Mouse (Mus musculus) c-Kit-negative CD71-positive TER-119-positive erythroid progenitor cells, embryonic 14.5 days (primary cell): Measurements from ENCODE around the gene Slc16a2.

Experiments
- DNase-seq: peaks from one replicate; pipeline ENCODE4 v3.0.0-alpha.2; 2013; ENCODE audit warnings: low read depth, low spot score

Slc16a2 gene

GRCm38 (mm10) chrX:103821832-103822196 lies at the start of gene Slc16a2:
TSS of gene Slc16a2 (minus strand) at chrX:103821983.
- DNase-seq, result no peak

GRCm38 (mm10) chrX:103863502-103863901 lies 41.7 kb upstream of the Slc16a2 start:
- DNase-seq, result no peak

GRCm38 (mm10) chrX:103862877-103863276 lies 41.1 kb upstream of the Slc16a2 start:
- no peak for DNase-seq

GRCm38 (mm10) chrX:103845266-103845665 lies 23.5 kb upstream of the Slc16a2 start:
- DNase-seq, result no peak

GRCm38 (mm10) chrX:103828836-103829235 lies 7.1 kb upstream of the Slc16a2 start:
- DNase-seq, result no peak

DNA sequence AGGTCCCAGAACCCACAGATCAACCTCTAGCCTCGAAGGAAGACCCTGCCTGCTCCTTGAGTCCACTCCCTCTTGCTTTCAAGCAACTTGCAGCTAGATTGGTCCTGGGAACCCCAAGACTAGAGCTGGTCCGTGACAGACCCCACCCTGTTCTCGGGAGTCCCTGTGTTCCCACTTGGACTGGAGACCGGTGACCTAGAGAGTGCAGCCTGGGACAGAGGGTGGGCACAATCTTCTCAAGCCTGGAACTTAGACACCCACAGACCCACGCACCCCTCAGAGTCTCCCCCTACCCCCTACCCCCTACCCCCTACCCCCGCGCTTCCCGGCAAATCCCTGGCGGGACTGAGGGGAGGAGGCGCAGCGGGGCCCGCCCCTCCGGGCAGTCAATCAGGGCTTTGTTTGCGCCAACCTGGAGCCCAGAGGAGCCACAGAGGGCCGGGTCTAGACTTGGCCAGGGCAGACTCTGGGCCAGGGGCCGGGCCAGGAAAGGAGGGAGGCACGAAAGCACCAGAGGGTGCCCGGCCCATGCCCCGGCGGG lies 558 bp upstream of the Slc16a2 start:
- DNase-seq, result no peak

DNA sequence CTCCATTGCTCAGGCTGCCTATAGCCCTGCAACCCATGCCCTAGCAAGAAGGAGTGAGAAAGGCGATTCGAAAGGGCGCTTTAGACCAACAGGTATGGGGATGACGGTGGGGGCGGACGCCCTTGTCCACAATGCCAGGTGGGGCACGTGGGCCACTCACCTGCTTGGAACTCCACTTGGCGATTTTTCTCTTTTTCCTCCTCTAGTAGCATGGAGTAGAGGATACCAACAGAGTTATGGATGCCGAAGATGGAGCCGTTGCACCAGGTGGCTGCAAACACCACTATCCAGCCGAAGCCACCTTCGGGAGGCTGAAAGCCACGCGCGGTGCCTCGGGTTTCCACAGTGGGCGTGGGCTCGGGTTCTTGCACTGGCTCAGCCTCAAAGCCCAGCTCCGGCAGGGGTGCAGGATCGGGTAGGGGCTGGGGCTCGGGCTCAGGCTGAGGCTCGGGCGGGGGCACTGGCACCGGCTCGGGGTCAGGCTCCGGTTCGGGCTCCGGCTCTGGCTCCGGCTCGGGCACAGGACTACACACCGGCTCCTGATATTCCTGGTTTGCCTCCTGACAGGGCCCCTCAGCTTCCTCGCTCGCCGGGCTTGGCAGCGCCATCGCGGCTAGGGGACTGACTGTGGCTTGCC lies 470 bp downstream of the Slc16a2 start:
- DNase-seq, result no peak

- DNase-seq, result no peak
Measured at GRCm38 (mm10) chrX:103820307-103821194, 1.2 kb downstream of the Slc16a2 start.

DNA sequence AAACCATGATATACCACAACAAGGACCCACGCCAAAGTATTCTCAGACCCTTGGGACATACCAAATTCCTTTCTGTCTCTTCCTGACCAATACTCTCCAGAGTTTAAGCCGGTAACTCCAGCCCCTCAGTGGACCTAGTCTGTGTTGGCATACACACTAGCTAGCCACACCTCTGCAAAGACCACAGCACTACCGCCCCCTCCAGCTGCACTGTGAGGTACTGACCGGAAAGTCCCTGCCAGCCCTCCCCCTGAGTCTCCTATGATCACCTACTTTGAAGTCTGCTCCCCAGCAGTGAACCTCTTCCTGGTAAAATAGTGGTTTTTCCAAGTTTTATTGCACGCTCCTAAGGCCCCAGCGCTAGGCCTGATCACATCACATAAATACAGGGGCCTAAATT lies 2.5 kb downstream of the Slc16a2 start:
- no peak for DNase-seq

GRCm38 (mm10) chrX:103812690-103813089 lies 9.1 kb downstream of the Slc16a2 start:
- DNase-seq, result no peak

DNA sequence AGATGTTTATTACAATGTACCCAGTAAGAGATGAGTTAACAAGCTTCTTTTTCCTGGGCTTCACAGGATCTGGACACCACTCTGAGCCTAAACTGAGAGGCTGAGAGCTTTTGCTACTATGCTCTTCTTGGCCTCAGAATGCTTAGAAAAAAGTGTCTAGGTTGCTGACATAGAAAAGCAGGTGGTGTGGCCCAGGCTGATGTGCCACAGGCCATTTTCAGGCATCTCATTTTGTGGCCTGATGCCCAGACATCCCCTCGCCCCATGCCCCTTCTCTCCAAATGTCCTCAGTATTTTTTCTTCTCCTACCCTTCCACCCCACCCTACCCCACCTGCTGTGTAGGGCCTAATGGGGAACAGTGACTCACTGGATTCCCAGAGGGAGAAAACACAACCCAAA lies 11.3 kb downstream of the Slc16a2 start:
- no peak for DNase-seq

GRCm38 (mm10) chrX:103806373-103806772 lies 15.4 kb downstream of the Slc16a2 start:
- no peak for DNase-seq

- DNase-seq, result no peak
Measured at GRCm38 (mm10) chrX:103796961-103797360, 24.8 kb downstream of the Slc16a2 start.

DNA sequence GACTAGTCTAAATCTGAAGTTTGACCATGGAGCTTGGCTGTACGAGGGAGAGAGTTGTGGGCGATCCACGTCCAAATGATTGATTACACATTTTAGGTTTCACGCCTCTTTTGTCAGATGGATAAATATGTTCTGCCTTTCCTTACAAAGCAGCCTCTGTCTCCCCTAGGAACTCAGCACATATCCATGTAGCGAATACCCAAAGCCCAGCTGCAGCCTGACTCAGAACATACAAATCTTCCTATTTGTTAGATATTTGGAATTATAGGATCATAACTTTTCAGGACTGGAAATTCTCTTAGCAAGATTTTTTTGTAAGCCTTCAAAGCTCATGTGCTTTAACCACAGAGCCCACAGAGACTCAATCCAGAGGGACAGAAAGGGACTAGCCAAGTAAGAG lies 26.3 kb downstream of the Slc16a2 start:
- no peak for DNase-seq

- no peak for DNase-seq
Measured at GRCm38 (mm10) chrX:103791329-103791728, 30.5 kb downstream of the Slc16a2 start.

DNA sequence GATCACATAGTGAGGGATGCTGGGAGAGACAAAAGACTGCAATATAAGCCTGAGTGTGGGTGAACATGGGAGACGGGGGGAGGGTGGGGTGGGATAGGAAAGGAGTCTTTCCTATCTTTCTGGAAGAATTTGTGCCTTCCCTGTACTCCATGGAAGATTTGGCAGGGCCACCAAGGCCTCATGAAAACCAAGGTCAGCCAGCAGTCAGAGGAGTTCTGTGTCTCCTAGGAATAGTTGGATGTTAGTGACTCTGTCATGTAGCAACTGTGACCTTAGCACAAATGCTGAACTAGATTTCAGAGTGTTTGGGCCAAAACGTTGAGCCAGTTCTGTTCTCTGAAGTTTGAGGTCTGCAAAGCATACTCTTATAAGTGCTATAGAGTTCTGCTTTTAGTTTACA lies 36.1 kb downstream of the Slc16a2 start:
- no peak for DNase-seq

- DNase-seq, result no peak
Measured at GRCm38 (mm10) chrX:103776412-103776811, 45.4 kb downstream of the Slc16a2 start.

DNA sequence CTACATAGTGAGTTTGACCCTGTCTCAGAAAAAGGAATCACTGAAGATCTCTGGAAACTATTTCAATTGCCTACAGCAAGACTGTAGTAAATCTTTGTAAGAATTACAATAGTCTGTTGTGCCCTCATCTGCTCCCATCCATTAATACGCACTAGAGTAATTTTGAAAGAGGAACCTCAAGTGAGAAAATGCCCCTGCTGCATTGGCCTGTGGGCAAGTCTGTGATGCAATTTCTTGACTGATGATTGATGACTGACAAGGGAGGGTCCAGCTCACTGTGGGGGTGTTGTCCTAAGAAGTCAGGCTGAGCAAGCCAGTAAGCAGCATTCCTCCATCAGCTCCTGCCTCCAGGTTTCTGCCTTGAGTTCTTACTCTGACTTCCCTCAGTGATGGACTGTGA lies 75.6 kb downstream of the Slc16a2 start:
- DNase-seq, result no peak

DNA sequence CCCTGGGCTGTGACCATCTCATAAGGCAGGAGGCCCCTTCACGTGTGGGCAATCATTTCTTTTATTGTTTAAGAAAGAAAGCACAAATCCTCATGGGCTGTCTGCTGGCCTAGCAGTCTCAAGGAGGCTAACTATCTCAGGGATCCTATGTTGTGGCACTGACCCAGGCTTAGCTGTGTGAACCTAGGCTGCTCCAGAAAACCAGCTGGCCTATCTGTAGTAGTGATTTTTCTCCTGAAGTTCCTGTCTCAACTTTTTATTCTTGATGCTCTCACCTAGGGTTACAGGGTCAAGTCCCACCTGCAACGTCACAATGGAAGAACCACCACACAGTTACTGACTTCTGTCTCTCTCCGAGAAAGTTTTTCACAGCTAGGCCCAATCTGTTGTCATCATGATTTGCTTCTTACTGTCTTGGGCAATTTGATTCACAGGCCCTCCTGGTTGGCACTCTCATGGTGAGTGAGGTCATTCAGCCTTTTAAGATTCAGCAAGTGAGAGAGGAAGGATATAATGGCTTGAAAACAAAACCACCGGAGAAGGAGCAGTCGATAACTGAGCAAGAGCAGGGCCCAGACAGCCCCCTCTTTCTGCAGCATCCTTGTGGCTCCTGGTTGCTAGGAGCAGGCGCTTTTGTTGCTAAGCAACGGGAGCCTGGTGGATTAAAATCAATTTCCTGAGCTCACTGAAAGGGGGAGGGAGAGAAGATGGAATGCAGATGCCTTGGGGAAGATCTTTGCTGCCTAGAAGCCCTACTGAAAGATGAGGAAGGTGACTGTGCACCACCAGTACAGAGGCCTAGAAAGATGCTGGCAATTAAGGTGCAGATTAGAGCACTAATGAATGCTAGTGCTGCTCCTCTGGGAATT lies 77.4 kb downstream of the Slc16a2 start:
- no peak for DNase-seq

GRCm38 (mm10) chrX:103742057-103742315 lies 79.8 kb downstream of the Slc16a2 start:
- no peak for DNase-seq

DNA sequence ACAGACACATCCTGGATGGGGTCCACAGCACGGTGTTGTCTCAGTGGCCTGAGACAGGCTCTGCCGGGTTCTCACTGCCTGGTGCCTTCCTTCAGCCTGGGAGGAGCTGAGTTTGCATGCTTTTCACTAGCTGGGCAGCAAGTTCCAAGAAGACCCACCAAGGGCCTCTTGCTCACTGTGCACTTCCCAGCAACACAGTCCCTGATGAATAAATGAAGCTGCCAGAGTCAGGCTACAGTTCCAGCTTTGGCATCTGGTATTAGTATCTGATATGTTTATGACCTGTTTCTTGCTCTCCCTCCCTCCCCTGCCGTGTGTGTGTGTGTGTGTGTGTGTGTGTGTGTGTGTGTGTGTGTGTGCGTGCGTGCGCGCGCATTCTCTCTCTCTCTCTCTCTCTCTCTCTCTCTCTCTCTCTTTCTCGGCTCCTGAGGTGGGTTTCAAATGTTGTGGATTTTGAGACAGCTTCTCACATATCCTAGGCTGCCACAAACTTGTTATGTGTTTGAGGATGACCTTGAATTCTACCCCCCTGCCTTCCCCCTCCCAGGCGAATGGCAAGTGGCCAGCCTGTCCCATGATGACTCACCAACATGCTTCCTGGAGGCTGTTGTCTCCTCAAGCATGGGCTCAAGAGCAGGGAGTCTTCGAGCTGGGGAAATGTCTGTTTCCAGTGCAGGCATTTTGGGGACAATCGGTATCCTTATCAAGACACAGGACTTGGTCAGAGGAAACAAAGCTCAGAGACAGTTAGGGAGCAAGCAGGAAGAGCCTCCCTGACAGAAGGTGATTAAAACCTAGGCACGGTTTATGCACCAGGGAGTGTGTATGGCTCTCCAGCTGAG lies 80.3 kb downstream of the Slc16a2 start:
- no peak for DNase-seq
